Mouse (Mus musculus): ENCODE measurements around the gene Tgfbrap1.
A peak's percentile ranks its signal among the peaks of the same experiment; 100 is the strongest.
"Not testable (repeated sequence)": the region's sequence is repeated elsewhere in the genome, so short reads cannot be mapped to it uniquely, and the experiment has no call there.

Tgfbrap1 gene

DNA sequence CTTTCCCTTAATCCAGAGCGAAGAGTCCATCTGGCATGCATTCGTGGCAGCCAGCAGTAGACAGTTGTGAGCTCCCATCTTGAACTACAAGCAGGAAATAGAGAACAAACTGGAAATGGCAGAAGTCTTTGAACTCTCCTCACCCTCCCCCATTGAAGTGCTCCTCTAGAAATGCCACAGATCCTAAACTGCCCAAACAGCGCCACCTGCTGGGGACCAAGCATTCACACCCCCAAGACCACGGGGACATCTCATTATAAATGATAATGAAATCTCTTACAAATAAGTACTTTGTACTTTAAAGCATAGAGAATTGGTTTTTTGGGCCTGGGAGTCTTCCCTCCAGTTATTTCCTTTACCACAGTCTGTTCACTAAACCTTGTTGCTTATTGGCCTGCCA, 12.1 kb upstream of the Tgfbrap1 start:
- no peak for DNase-seq

DNA sequence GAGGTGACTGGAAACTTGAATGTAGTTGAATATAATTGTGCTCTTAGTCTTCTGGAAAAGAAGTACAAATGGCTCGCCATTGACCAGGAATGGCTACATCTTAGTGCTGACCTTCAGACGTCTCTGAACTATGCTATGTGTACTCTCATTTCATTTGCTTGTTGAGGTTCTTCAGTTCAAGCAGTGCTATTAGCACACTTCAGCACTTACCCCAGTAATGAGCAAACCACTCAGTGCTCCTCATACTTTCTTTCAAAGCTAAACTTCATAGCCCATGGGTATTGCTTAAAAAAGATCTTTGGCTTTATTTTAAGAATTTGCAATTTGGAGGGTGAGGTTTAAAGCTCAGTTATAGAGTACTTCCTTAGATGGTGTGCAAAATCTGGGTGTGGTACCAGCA, 10.3 kb upstream of the Tgfbrap1 start:
- DNase-seq: no peak

DNA sequence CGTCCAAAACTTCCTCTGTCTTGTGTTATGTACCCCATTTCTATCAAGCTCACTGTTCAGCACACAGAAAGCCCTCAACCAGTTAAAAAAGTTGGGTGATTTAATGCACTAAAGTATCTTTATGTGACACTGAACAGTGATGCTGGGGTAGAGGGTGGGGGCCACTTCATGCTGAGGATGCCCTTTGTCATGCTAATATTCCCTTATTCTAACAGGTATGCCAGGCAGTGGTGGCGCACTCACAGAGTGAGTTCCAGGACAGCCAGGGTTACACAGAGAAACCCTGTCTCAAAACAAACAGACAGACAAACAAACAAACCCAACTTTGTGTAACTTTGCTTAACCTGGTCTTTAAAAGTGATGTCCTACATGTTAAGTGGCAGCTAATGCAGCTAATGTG, 4.2 kb downstream of the Tgfbrap1 start:
- DNase-seq: no peak

DNA sequence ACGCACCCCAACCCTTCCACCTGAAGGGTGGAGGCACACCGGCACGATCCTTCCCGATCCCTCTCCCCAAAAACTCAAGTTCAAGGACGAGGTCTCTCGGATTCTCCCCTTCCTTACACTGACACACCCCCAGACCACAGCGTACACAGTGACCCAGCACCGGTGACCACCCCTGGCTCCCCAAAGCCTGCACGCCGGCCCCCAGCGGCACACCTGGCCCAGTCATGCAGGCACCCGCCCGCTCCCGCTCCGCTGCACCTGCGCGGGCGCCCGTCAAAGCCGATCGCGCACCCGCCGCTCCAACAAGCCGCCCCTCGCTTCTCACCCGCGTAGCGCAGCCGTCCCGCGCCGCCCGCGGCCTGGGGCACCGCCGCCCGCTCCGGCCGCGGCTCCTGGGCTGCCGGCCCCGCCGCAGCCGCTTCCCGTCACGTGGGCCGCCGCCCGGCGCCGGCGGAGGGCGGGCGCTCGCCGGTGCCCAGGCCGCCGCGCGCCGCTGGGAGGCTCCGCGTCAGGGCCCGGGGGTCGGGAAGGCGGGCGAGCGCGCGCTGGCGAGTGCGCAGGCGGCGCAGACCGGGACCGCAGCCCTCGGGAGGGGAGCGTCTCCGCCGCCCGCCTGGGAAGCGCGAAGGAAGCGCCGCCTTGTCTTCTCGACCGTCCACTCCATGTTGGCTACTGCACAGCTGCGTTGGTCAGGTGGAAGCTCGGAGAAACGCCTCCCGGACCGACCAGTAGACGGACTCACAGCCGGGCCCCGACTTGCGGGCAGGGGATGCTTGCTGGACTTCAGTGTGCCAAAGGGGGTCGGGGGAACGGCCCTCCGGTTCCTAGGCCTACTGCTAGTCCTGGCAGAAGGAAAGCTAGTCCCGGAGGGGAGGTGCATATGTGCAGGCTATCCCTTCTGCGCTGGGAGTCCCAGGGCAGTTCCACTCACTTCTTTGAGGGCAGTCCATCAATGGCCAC, 6.1 kb downstream of the Tgfbrap1 start:
- peak; percentile 83 for DNase-seq

DNA sequence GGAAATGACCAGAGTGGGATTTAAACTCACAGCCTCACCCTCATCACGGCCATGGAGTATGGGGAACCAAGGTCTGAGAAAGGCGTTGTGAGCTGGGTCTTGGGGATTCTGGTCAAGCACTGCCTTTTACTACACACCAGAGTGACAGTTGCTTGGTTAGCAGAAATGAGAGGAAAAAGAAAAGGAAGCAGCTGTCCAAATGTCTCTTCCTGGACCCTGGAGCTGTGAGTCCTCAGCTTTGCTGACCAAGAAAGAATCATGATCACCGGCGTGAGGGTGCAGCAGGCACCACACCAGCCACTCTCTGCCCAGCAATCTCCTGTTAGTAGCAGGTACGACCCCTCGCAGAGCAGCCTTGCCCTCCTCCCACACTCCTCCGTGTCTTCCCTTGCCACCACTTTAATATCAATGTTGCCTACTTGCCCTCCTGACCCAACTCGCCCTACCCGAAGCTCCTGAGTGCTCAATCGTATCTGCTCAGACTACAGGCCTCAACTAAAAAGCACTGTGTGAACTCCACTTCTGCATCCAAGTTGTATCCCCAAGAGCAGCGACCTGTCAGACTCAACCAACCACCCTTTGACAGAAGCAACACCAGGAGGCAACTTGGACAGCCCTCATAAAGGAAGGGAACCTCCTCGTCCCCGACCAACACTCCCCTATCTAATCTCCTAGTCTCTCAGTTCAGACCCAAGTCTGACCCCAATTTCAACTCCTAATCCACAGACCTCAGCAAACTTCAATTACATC, 7.0 kb downstream of the Tgfbrap1 start:
- peak; percentile 28 for DNase-seq

DNA sequence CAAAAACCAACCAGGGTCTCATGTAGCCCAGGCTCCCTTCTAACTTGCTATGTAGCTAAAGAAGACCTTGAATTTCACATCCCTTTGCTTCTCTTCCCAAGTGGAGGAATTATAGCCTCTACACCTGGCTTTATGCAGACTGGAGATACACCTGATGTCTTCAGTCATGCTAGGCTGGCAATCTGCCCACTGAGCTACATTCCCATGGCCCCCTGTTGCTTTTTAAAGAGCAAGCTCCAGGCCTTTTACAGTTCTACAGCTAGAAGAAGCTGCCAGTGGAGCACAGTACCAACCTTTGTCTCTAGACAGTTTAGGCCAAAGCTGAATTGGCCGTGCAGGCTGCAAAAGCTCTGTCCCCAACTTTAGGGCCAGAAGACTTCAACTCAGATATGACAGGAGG, 8.0 kb downstream of the Tgfbrap1 start:
- peak; percentile 38 for DNase-seq

DNA sequence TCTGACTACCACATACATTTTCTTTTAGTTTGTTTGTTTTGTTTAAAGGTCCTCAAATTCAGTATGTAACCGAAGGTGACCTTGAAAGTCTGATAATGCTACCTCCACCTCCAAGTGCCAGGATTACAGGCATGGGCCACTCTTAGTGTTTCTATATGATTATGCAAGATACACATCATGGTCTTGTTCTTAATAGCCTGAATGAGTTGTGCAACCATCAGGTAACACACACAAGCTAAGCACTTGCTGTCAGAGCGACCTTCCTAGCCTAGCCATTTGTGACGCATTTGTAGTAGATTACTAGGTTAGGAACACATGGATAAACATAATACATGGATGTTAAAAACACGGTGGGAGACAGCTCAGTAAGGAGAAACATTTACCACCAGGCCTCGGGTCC, 15.5 kb downstream of the Tgfbrap1 start:
- no peak for DNase-seq

DNA sequence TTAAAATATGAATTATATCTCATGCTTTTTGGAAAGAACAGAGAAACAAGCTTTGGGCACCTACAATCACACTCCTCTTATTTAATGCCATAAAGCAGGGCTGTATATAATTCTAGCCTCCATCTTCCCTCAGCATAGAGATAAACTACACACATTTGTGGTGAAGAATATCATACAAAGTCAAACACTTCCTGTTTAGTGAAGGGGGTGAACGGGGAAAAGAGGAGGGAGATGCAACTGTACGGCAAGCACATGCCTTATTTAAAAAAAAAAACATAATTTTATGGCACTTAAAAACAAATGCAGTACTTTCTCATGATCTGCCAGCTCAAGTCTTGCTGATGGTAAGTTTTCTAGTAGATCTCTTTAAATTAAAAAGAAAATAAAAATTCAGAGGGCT, 20.3 kb downstream of the Tgfbrap1 start:
- DNase-seq: no peak

DNA sequence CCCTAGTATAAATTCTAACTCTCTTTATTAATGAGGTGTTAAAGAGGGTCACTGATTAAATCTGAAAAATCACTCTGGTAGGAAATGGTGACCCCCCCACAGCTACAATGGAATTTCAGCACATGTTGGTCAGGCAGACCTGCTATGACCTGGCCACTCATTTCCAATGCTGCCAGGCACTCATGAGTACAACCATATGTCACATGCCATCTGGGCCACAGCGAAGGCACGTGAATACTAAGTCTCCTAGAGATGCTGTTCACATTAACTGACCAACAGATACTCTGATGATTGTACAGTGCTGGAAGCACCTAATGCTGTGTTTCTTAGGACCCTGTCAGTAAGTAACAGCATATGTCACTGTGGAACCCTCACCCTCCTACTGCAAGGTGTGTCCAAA, 23.6 kb downstream of the Tgfbrap1 start:
- peak; percentile 60 for DNase-seq

DNA sequence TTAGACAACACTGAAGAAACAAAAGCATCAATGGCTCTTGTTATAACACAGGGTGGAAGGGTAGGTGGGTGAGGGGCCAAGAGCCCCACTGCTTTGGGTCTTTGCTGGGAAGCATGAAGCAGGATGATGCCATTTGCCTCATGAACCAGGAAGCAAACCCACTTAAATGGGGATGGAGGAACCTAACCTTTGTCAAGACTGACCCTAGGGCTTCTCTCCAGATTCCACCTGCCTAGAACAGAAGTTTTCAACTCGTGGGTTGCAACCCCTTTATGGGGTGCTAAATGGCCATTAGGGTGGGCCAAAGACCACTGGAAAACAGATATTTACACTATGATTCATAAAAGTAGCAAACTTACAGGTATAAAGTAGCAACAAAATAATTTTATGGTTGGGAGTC, 25.9 kb downstream of the Tgfbrap1 start:
- DNase-seq: no peak

DNA sequence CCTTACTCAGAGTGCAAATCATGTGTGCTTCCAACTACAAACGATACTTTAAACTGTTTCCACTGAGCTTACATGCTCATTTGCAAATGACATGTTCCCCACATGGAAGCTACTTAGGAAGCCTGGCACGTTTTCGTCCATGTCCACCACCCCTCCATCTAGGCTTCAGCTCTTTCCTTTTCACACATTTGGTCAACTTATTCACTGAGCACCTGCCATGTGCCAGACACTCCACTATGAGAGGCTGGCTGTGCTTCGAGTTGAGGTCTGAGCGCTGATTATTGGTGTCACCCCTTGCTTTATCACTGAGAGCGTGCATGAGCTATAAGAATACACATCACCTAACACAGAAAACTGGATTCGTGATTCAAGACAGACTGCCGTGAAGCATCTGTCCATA, 26.4 kb downstream of the Tgfbrap1 start:
- no peak for DNase-seq

DNA sequence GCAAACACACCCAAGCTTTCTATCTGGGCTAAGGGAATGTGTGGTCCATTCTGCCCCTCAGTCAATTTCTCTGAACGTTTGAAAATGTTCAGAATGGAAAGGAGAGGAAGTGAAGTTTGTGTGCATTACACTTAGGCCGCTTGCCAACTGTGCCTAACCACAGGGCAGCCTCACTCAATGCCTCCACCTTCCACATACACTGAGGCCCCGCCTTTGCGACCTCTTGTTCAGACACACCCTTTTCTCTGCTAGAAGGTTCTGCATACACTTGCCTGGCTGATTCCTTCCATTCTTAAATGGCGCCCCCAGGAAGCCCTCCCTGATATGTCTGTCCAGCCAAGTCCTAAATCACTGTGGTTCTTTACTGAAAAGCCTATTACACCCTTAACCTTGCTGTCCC, 27.7 kb downstream of the Tgfbrap1 start:
- no peak for DNase-seq

DNA sequence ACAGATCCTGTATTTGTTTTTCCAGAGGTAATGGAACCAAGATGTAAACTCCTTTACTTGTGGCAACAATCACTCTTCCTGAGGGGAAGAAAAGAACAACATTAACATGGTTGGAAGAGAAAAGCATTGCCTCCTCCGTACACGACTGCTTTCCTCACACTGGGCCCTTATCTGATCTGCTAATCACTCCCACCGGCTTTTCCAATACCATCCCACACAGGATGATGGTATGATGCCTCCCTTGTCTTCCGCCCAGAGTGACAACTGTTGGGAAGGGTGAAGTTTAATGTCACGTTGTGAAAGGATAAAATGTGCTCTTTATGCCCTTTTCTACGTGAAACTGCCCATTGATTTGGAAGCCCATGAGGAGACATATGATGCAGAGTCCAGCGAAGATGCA, 30.9 kb downstream of the Tgfbrap1 start:
- no peak for DNase-seq

DNA sequence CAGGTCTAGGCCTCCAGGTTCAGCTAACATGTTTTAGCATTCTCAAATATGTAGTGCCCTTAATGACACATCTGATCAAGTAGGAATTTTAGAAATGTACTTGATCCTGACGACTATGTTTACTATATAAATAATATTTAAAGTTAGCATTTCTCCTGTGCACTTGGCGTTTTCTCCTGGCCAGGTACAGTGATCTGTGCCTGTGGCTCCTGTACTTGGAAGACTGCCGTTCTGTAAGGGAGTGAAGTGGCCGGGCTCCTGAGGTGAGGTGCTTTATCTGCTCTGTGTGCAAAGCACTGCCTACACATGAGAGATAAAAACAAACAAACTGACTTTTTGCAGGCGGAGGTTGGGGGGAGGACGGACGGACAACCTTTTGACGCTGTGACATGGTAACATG, 31.9 kb downstream of the Tgfbrap1 start:
- DNase-seq: no peak

DNA sequence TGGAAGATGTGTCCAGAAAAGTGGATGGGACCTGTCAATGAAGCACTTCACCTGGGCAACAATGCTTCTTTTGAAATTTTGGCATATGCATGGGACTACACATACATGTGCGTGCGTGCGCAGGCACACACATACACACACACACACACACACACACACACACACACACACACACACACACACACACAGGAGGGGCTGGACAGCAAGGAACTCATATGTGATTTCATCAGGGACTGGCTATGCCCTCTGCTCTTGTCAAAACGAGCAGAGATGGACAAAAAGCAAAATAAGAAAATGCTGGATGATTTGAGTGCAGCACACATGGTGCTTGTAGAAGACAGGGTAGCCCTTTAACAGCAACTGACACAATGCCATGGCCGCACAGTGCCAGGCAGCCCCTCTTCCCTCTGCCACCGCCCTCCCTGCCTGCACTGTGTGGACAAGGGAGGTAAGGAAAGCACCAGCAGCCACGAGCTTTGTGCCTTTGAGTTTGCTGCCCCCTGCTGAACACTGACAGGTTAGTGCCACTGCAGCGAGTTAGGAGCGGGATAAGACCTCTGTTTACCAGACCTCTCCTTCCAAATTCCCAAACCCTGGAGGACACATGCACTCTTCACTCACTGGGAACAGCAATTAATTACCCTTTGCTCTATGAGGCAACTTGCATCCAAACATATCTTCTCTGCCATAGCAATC, 32.7 kb downstream of the Tgfbrap1 start:
- peak; percentile 30 for DNase-seq

DNA sequence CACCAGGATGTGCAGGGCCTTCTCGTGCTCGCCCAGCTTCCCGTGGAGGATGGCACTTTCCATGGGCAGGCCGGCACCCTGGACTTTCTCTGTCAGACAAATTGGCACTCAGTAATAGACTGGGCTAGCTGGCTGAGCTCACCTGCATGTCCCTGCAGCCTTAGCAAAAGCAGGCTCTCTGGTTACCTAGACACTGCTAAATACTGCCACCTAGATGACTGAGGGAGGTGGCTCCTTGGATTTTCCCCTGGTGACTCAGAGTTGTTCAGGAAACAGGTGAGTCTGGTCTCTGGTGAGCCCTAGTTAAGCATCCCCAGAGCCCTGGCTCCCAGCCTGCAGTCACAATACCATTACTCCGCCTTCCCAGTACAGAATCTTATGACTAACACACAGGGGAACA, 46.5 kb downstream of the Tgfbrap1 start:
- DNase-seq: no peak

DNA sequence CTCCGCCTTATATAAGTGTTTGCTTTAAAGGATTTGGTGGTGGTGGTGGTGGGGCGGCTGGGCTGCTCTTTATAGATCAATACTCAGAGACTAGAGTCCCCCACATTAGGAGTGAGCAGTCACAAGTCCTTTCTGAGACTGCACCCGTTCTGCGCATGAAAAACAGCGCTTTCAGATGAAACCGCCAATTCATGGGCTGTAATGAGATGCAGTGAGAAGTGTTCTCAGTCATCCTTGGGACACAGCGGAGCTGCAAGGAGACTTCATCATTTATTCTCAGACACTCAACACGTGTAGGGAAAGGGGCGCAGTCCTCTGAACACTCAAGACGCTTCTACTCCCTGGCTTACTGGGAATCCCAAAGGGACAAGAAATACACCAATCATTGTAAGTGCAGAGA, 50.6 kb downstream of the Tgfbrap1 start:
- DNase-seq: no peak

DNA sequence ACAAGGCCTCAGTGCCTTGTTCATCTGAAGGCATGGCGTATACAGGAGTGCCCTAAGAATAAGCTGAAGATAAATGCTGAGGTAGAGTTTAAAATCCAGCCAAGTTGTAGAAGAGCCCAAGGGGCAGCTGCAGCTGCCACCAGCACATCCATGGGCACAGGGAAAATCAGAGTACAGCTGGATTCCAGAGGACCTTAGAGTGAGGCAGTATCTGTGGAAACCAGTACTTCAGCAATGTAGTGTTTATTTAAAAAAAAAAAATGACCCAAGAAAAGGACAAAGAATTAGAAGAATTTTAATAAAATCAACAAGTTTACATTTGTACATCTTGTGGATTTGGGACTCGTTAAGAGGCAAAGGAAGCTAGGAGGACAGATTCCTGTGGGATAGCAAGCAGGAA, 51.4 kb downstream of the Tgfbrap1 start:
- no peak for DNase-seq

DNA sequence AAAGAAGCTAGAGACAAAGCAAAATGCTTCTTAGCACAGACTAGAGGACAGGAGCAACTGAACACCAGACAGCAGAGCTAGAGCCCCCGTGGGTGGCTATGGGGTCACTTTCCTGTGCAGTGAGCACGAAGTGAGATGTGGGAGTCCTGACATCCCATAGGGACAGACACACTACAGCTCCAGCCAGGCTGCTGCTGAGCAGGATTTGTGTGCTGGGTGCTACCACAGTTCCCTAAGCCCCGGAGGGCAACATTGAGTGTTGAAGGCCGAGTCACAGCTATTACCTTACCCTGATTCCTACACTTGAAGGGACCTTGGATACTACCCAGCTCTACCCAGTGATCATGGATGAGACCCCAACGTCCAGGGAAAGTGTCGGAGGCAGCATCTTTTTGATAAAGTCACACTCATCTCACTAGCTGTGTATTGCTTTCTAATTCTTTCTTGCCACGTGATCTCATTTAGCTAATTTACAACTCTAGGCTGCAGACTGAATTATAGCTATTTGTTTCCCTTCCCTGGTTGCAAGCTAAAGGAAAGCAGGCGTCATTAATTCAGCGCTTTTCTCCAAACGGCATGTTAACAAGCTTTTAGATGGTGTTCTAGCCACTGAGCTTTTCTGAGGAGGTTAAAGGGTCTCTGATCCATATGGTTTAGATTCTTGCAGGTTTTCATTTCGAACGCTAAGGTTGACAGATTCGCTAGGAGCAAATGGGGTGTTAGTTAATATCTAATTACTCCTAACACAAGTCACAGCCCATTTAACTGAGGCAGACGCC, 53.0 kb downstream of the Tgfbrap1 start:
- no peak for DNase-seq

DNA sequence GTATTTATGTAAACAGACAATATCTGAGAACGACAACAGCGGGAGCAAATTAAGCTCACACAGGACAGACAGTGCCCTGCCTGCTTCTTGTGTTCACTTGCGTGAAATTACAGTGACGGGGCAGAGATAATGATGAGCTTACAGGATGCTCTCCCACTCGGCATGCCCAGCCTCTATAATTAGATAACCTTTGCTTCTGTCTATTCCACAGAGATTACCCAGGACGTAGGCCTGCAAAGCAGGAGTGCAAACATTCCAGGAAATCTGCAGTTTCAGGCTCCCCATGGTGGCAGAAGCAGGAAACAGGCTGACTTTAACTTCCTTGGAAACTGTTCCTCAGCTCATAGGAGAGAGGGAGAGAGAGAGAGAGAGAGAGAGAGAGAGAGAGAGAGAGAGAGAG, 56.2 kb downstream of the Tgfbrap1 start:
- DNase-seq: no peak

DNA sequence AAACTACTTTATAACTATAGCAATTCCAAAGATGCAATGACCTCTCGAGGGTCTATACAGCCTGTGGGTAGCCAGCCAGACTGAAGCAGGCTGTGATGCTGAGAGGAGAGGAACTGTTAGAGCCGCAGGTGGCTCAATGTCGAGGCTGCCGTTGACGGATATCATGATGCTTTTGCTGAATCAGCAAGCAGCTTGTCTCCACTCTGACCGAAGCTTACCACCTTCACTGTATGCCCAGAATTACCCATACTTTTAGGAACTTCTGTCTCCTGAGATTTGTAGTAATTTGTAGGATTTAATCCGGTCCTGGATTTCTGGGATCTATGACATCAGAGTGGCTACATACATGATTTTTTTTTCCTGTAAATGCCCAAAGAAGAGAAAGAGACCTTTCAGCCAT, 62.4 kb downstream of the Tgfbrap1 start:
- no peak for DNase-seq

DNA sequence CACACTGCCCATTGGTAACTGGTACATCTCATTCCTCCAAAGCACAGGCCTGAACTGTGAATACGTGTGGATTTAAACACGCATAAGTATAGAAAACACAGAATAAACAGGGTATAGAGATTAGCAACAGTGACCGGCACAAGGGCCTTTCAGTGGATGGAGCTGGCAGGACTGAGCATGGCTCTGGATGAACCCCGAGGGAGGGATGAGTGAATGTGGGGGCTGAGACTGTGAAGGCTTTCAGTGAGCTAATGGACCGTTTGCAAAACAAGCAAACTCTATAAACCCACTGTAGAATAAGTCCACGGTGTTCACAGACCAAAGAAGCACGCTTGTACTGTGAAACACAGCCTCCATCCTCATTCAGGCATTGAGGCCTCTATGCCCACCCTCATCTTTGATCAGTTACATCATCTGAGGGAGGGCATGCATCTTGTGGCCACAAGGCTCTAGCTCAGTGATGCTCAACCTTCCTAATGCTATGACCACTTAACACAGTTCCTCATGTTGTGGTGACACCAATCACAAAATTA, 83.2 kb downstream of the Tgfbrap1 start:
- DNase-seq: not testable (repeated sequence)

DNA sequence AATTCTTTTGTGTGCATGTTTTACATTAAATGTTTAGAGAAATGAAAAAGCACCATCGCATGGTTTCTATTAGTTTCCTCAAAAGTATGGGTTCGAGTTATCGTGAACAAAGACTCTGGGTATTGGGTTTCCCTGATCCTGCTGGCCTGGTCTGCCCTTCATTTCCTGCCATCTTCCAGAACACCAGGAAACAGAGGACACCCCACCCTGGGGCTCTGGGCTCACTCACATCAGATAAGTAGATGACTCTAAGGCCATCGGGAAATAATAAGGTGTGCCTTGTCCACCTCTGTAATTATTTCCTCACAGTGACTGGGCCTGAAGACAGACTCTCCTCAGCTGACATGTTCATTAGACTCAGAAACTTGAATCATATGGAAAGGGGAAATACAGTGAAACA, 88.0 kb downstream of the Tgfbrap1 start:
- DNase-seq: no peak

Data from cerebellum, adult 11-12 months (tissue).